Mouse (Mus musculus): ENCODE results near the gene Tnks2.

- no peak for TF ChIP-seq CTCF (IDR thresholded peaks at IDR 0.05; ENCODE audit: control insufficient read depth, insufficient read depth, insufficient replicate concordance, low read depth, low read length)
- no peak for TF ChIP-seq POLR2A (IDR thresholded peaks at IDR 0.05; ENCODE audit: control insufficient read depth, low read depth, low read length)
Observed at GRCm38 (mm10) chr19:36803403-36803802, 30.6 kb upstream of the Tnks2 start.

Measured in testis, adult 2 months (tissue).